ENCODE assay signal across 8 mouse cellular contexts in the genomic region with DNA sequence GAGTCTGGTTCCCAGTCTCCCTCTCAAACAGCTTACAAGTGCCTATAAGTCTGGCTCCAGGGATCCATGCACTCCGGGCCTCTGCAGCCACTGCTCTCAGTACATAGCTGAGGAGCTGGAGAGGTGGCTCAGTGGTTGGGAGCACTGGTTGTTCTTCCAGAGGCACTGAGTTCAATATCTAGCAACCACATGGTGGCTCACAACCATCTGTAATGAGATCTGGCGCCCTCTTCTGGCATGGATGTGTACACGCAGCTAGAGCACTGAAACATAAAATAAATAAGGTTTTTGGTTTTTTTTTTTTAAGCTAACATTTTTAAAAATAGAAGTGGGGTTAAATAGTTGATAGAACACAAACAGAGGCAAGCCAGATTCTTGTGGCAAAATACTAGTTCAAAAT.
DNase-seq lines count a peak whose midpoint lies in the region; ATAC-seq and TF ChIP-seq lines count a peak whose summit lies in the region.

No protein-coding gene starts in this region.

- no peaks in the 10 kb centered on the region for H3K9me3 ChIP-seq in hindbrain, postnatal 0 days (ENCODE audit: low read length)
- H3K9me3 ChIP-seq in hindbrain, embryonic 13.5 days = no peaks in the 10 kb centered on the region
- no peaks in the 10 kb centered on the region for H3K9me3 ChIP-seq in embryonic facial prominence, embryonic 14.5 days (ENCODE audit: control insufficient read depth, low read length)

- ATAC-seq in hindbrain, postnatal 0 days = no peak
- ATAC-seq in hindbrain, embryonic 13.5 days (ENCODE audit: low FRiP score) = no peak
- ATAC-seq in CD4-positive, CD25-positive, alpha-beta regulatory T cell, adult 4 months = peak; percentile 47
- ATAC-seq in embryonic facial prominence, embryonic 14.5 days (ENCODE audit: low read depth) = no peak
- ATAC-seq in megakaryocyte-erythroid progenitor cell, adult 5-6 weeks (replicated peaks; ENCODE audit: low FRiP score, low TSS enrichment, poor library complexity, severe bottlenecking) = peak; percentile 48

- no peak overlapping the region for H3K27ac ChIP-seq in hindbrain, postnatal 0 days
- H3K27ac ChIP-seq in hindbrain, embryonic 13.5 days = no peak overlapping the region
- no peak overlapping the region for H3K27ac ChIP-seq in embryonic facial prominence, embryonic 14.5 days (replicated peaks; ENCODE audit: low read depth, low read length)

- peak; percentile 54 for DNase-seq in hindbrain, postnatal 0 days (ENCODE audit: low spot score)
- DNase-seq in adipocyte (ENCODE audit: low spot score) = peak; percentile 10
- peak; percentile 18 for DNase-seq in embryonic facial prominence, embryonic 14.5 days (ENCODE audit: low spot score)
- DNase-seq in urinary bladder, adult 2 months (ENCODE audit: low spot score) = no peak
- no peak for DNase-seq in gastrocnemius, postnatal 14 days

- H3K4me1 ChIP-seq in hindbrain, postnatal 0 days (ENCODE audit: insufficient read depth, low read length) = no peaks in the 10 kb centered on the region; the same call in 1 of the 2 replicates
- no peaks in the 10 kb centered on the region for H3K4me1 ChIP-seq in hindbrain, embryonic 13.5 days (replicated peaks)
- H3K4me1 ChIP-seq in embryonic facial prominence, embryonic 14.5 days (ENCODE audit: control insufficient read depth, insufficient read depth, low read length) = no peaks in the 10 kb centered on the region

- H3K9ac ChIP-seq in hindbrain, postnatal 0 days (replicated peaks; ENCODE audit: low read length) = no peak overlapping the region
- H3K9ac ChIP-seq in hindbrain, embryonic 13.5 days = no peak overlapping the region
- no peak overlapping the region for H3K9ac ChIP-seq in embryonic facial prominence, embryonic 14.5 days (ENCODE audit: low read depth, low read length)

- intact Hi-C loops in gastrocnemius, postnatal 14 days (cut with DNase I; ENCODE audit: low total_unique reads) = no loop called here

- H3K27me3 ChIP-seq in hindbrain, postnatal 0 days (ENCODE audit: insufficient read depth, low read length) = no peaks in the 10 kb centered on the region
- H3K27me3 ChIP-seq in hindbrain, embryonic 13.5 days = no peaks in the 10 kb centered on the region
- no peaks in the 10 kb centered on the region for H3K27me3 ChIP-seq in embryonic facial prominence, embryonic 14.5 days (replicated peaks; ENCODE audit: control insufficient read depth, insufficient read depth, low read length)

- peaks cover 41% of the 10 kb centered on the region for H3K36me3 ChIP-seq in hindbrain, postnatal 0 days (ENCODE audit: insufficient read depth, low read length)
- H3K36me3 ChIP-seq in hindbrain, embryonic 13.5 days = peaks cover 64% of the 10 kb centered on the region
- peaks cover 77% of the 10 kb centered on the region for H3K36me3 ChIP-seq in embryonic facial prominence, embryonic 14.5 days (ENCODE audit: control insufficient read depth, insufficient read depth, low read length)

- TF ChIP-seq CTCF in hindbrain, postnatal 0 days (IDR thresholded peaks at IDR 0.05; ENCODE audit: low read depth) = peak; percentile 67

- 51% methylated on average over 3 of the region's 3 CpGs for WGBS in hindbrain, postnatal 0 days
- WGBS in hindbrain, embryonic 13.5 days = 51% methylated on average over 3 of the region's 3 CpGs
- 51% methylated on average over 3 of the region's 3 CpGs for WGBS in embryonic facial prominence, embryonic 14.5 days

- no peak overlapping the region for H3K4me3 ChIP-seq in hindbrain, postnatal 0 days (ENCODE audit: low read length)
- no peak overlapping the region for H3K4me3 ChIP-seq in hindbrain, embryonic 13.5 days
- H3K4me3 ChIP-seq in embryonic facial prominence, embryonic 14.5 days (ENCODE audit: low read depth, low read length) = no peak overlapping the region

- no peak overlapping the region for H3K4me2 ChIP-seq in hindbrain, postnatal 0 days (ENCODE audit: low read depth, low read length)
- H3K4me2 ChIP-seq in hindbrain, embryonic 13.5 days = no peak overlapping the region
- no peak overlapping the region for H3K4me2 ChIP-seq in embryonic facial prominence, embryonic 14.5 days (ENCODE audit: low read depth, low read length)

Comparison
In these comparisons a context has a peak if more than half of its experiments do, and no peak if none do; other contexts are left out.
1. ATAC-seq: peak in CD4-positive, CD25-positive, alpha-beta regulatory T cell, adult 4 months (single experiment) and megakaryocyte-erythroid progenitor cell, adult 5-6 weeks (single experiment); none in hindbrain, postnatal 0 days (single experiment), hindbrain, embryonic 13.5 days (single experiment) and embryonic facial prominence, embryonic 14.5 days (single experiment).
2. DNase-seq: peak in hindbrain, postnatal 0 days (single experiment), adipocyte (single experiment) and embryonic facial prominence, embryonic 14.5 days (single experiment); none in urinary bladder, adult 2 months (single experiment) and gastrocnemius, postnatal 14 days (single experiment).